Mouse (Mus musculus) left cerebral cortex, adult 8-10 months (tissue): ENCODE data around the gene BC005537. TPM values are rescaled to one million over a fixed set of nuclear protein-coding genes. Genes with fewer than 3 reads are reported as not detected.
"Not testable (repeated sequence)": the region's sequence is repeated elsewhere in the genome, so short reads cannot be mapped to it uniquely, and the experiment has no call there.

Experiments used
- DNase-seq, 2 experiments: peaks; one replicate each; pipeline ENCODE4 v3.0.0; 2022; ENCODE audit warnings: low spot score in 2 of 2
- total RNA-seq, 4 experiments: library from RNA; stranded (reverse); gene quantifications; 2 replicates each; pipeline ENCODE4 v1.2.4; 2022

Gene BC005537
- total RNA-seq, 4 experiments from 2014 or later, result 134 to 163 (median 147) TPM

DNA sequence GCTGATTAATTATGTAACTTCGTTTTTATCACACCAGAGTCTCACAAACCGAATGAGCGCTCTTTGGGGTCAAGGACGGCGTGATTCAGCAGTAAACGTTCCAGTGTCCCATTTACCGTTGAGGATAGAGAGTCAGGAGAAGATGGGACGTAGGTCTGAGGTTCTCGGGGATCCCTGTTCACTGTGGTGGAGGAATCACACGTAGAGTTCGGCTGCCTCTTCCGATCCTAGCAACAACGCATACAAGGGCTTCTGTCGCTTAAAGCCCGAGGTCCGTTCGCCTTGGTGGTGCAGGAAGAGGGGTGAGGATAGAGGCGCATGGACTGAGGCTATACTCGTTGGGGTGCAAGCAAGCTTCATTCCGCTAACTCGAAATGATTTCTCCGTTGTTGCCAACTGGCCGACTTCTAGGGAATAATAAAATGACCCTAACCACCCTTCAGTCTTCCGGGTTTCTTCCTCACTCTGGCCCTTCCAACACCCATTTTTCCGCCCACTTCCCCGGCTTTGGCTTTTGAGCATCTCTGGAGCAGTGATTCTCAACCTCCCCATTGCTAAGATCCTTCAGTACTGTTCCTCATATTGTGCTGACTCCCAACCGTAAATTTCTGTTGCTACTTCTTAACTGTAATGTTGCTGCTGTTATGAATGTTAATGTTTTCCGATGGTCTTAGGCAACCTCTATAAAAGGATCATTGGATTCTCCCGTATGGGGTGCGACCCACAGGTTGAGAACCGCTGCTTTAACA, 1.4 kb upstream of the BC005537 start:
- peak; percentile 32 to 61 for DNase-seq

DNA sequence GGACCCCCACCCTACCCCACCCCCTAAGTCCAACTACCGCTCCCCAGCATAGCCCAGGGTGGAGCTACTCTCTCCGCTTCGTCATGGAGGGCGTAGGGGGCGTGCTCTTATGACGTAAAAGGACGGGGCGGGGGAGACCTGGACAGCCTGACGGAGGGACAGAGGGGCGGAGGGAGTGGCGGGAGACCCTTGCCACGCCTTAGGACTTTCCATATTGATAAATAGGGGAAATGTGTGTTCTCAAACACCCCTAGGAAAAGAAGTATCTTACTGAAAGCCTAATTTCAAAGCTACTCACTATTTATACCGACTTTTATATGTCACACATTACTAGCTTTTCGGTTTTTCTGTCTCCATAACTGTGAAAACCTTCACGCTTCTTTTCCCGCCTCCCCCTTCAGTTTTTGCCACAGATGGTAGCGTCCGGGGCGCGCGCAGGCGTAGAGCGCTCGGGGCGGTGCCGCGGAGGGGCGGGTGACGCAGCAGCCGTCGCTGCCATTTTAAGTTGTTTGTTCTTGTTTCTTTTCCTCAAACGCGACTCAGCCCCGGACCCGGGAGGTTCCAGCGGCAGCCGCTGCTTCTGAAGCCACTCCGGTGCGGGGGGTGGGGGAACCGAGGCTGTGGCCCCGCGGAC, 666 bp upstream of the BC005537 start:
- peak; percentile 91 to 96 for DNase-seq

DNA sequence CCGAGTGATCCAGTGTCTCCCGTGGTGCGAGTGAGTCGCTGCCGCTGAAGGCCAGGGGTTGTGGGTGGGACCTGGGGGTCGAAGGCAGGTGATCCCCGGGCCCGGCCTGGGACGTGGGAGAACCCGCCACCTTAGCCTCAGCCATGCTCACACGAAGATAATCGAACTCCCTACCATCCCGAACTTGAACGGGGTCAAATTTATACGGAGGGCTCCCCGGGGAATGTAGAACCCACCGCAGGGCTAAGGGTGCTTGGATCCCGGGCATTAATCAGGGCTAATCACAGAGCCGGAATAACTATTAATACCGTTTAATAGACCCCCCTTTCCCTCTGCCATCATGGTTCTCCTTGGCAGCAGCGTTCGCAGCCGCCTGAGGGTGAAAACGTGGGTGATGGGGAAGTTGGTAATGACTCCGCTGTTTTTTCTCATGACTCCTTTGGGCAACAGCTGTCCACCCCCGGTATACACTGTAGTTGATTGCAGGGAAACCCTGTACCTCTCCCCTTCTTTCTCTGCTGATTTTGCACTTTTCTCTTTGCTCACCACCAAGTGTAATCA, 754 bp downstream of the BC005537 start:
- DNase-seq, result peak; percentile 17 to 22

DNA sequence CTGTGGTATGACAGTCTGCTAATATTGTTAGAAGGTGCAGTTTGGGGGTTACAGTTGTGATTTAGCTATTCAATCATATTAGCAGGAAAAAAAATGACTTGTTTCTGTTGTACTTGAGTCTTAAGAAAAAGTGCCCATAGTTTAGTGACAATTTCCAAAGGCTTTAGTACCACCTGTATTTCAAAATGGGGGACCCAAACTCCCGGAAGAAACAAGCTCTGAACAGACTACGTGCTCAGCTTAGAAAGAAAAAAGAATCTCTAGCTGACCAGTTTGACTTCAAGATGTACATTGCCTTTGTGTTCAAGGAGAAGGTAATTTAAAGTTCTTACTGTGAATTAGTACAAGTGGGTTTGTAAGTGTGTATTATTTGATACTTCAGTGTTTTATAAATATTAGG, 1.7 kb downstream of the BC005537 start:
- no peak for DNase-seq

DNA sequence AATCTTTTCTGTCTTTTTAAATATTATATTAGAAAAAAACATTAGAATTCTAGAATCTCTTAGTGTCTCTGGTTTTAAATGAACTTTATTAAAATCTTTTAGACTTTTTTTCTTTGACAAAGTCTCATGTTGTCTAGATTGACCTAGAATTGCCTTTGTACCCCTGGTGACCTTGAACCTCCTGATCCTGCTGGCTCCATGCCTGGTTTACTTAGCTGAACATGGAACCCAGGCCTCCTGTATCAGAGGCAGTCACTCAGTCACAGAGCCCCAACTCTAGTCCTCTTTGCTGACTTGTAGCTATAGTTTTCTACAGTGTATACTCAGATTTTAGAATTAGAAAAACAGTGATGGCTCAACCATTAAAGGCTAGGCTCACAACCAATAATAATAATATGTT, 4.6 kb downstream of the BC005537 start:
- no peak for DNase-seq

DNA sequence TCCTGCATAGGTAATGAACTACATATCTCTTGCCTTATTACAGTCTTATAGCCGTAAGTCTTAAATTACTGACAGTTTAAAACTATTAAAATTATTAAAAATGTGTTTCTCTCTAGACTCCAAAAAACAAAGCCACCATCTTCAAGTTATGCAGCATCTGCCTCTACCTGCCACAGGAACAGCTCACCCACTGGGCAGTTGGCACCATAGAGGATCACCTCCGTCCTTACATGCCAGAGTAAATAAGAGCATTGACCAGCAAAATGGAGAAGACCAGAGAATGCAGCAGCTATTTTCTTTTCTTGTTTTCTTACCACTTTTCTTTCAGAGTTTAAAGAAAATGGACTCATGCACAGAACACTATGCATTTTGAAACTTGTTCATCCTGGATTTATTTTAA, 11.1 kb downstream of the BC005537 start:
- DNase-seq, result no peak

DNA sequence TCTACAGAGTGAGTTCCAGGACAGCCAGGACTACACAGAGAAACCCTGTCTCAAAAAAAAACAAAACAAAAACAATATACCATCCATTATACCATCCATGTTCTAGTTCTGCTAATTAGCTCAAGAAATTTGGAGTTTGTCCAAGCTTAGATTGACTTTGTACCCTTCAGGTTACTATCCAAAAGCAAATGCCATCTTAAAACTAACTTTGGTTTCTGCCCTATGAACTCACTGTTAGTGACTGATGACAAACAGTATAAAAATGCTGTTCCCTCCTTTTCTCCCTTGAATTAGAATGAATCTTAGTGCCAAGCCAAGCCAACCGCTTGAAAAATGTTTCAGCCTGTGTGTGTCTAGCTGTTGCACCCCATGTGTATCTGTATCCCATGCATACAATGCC, 13.2 kb downstream of the BC005537 start:
- no peak for DNase-seq

DNA sequence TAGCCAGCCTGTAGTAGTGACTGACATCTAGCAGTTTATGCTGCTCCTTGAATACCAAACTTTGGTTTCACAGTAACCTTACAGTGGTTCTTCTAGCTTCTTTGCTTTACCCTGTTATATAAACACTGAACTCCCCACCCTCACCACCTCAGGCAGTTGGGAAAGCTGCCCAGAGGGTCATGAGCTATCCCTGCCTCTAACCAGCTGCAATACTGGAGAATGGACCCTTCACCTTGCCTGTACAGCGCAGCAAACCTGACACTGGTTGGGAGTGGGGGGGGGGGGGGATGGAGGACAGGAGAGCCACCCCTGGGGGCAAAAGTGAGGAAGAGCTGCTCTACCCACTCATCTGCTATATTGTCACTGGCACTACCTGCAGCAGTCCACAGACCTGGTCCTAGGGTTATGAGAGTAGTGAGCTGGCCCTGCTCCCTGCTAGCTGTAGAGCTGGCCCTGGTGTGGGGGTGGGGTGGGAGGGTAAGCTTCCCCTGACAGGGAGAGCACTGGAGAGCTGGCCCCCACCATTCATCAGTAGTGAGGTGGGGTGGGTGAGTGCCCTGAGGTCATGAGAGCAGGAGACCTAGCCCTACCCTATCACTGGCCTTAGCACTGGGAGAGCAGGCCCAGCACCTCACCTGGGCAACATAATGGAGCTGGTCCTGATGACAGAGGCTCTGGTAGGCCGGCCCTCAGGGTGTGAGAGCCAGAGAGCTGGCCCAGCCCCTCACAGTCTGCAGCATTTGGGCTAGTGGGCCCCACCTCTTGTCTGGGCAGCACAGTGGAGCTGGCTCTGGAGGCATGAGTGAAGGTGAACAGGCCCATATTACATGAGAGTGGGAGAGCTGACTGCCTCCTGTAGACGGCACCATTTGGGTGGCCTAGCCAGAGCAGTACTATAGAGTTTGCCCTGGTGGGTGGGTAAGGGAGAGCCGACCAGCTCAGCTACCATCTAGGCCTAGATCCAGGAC, 15.0 kb downstream of the BC005537 start:
- DNase-seq, result no peak

DNA sequence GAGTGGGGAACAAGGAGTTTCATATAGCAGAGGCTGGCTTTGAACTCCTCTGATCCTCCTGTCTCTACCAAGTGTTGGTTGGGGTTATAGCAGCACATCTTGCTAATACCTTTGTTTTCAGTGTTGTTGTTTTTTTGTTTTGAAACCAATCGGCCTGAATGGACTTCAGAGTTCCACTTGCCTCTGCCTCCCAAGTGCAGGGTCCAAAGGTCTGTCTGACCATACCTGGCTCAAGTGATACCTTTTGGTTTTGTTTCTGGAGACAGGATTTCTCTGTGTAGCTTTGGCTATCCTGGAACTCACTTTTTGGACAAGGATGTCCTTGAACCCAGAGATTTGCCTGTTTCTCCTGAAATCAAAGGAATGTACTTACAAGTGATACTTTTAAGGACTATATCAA, 18.5 kb downstream of the BC005537 start:
- DNase-seq, result no peak

DNA sequence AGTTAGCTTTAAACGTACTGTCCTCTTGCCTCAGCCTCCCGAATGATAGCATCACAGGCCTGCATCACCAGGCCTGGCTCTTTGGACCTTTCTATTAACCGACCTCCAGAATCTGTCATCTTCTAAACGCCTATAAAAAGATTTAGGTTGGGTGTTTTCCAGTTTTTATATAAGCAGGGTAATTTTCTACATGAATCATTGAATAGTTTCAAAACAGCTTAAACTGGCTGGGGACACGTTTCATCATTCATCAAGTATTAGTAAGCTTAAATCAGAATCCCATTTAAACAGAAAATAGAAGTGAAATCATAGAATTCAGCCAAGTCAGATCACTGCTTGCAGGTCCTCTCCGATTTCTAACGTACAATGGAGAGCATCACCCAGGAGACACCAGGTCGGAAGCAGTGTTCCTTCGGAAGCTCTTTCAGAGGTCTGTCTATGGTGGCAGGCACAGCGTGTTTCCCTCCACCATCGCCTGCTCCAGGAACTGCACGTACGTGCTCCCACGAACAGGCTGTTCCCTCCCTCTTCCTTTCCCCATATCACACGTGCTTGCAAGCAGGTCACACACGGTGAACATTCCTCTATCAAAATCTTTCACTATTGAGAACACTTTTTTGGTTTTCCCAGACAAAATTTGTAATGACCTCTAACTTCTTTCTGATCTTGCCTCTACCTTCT, 21.3 kb downstream of the BC005537 start:
- DNase-seq, result peak in 1 of 2 experiments; percentile 25

DNA sequence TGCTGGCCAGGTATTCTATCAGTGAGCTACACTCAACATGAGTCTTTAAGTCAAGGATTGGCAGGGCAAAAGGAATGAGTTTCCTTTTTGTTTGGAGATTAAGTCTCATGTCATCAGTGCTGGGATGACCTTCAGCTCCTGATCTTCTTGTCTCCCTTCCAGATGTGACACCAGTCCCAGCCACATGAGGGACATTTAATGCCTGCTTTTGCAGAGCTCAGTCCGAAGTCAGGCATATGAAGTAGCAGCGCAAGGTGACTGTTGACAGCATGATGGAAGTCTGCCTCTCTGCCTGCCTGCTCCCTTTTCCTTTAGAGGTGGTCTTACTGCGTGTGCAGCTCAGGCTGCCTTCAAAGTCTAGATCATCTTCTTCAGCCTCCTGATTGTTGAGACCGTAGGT, 23.2 kb downstream of the BC005537 start:
- no peak for DNase-seq

DNA sequence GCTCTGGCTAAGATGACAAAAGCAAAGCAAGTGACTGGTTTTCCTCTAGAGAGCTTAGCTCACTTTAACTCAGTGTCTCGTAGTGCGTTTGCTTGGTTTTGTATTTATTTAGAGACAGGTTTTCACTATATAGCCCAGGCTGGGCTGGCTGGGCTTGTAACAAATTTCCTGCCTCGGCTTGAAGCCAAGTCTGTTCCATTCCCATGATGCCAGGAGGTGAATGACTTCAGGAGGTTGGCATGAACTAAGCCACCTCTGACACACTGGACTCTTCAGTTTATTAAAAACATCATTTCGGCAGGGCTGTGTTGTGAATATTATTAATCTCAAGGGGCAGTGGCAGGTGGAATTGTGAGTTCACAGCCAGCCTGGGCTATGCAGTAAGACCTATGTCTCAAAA, 24.1 kb downstream of the BC005537 start:
- no peak for DNase-seq

DNA sequence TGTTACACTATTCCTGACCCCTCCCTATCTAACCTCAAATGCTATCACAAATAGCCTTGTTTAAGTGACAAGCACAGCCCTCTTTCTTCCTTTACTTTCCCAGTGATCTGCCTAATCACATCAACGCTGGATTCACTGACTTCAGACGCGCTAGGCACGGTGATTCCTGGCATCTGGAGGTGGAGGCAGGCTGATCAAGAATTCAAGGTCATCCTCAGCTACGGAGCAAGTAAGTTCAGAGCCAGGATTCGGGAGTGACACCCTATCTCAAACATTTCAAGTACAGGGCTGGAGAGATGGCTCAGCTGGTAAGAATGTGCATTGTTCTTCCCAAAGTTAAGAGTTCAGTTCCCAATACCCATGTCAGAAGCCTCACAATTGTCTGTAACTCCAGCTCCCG, 24.7 kb downstream of the BC005537 start:
- DNase-seq, result no peak

DNA sequence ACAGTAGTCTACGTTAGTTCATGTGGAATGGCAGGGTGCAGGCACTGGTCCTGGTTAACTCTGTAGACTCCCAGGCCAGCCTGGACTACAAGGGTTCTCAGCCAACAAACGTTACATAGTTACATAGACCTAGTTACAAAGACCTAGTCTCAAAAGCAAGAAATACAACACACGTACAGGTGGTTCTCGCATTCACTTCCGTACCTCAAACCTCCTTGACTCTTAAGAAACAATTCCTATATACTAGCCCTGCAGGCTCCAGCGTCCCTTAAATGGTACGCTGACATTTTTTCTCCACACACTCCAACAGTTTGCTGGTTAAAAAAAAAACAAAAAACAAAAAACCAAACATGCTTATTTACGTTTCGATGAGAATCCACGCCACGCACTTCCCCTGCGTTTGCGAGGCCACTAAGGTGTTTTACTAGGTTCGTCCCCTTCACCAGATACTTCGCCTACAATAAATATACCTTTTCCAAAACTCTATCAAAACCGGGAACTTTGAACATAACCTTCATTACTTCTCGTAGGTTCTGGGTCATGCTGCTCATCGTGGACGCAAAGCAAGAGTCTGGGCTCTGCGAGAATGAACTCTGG, 29.4 kb downstream of the BC005537 start:
- no peak for DNase-seq

DNA sequence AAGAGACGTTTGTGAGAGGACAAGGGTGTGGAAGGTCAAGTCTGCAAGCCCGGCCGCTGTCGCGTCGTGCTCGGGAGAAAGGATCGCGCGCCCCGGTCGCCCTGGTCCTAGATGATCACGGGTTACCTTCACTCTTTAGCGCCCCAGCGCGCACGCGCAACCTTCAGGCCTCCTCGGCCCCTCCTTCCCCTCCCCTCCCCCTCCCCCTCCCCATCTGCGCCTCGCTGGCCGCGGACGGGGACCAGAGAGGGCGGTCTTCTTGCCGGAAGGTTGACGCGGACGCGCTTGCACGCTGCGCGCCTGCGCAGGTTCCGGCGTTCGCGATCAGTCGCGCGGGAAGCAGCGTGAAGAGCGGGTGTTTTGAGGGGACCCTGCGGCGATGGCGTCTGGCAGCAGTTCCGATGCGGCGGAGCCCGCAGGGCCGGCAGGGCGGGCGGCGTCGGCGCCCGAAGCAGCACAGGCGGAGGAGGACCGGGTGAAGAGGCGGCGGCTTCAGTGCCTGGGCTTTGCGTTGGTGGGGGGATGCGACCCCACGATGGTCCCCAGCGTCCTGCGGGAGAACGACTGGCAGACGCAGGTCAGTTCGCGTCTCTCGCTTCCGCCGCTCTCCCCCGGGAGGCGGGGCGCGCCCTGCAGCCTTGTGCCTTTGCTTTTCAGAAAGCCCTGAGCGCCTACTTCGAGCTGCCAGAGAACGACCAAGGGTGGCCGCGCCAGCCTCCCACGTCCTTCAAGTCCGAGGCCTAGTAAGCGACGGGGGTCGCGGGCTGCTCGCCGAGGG, 30.1 kb downstream of the BC005537 start, which contains the start of the genes Acot13 and Tdp2:
Acot13 (minus strand) TSS at position 188 of the 778 bp plus-strand sequence.
Tdp2 (plus strand) TSS at position 327 of the 778 bp plus-strand sequence.
- peak; percentile 79 to 91 for DNase-seq

DNA sequence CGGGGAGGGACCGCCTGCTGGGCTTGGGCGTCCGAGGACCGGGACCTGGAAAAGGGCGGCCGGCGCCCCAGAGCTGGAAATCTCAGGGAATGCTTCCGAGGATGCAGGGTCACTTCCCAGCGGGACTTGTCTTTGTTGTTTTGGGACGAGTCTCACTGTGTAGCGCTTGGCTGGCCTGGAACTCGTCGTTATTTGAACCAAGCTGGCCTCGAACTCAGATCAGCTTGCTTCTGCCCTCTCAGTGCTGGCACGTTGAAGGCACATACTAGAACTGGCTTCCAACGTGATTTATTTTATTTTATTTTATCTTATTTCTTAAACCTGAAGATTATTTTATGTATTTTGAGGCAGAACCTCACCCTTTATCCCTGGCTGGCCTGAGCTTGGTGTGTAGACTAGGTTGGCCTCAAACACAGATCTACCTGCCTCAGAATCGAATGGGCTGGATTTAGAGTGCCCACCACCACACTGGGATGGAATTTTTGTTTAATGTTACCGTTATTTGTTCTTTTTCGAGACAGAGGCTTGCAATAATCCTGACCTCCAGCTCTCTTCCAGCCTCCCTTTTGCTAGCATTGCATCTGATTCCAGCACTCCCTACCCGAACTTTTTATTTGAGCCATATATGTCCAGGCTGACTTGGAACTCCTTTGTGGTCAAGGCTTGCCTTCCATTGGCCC, 30.8 kb downstream of the BC005537 start:
- no peak for DNase-seq

DNA sequence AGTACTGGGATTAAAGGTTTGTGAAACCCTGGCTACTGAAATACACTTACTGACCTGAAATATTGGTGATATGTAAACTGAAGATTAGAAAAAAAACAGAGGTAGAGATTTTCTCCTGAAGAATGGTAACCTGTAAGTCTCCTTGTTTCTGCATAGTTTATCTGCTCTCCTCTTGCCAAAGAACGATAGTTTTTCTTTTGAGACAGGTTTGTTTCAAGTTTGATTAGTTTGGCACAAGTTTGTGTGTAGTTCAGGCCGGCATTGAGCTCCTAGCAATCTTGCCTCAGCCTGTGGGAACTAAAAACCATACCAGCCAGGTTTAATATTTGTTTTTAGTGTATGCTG, 31.3 kb downstream of the BC005537 start:
- DNase-seq, result no peak

DNA sequence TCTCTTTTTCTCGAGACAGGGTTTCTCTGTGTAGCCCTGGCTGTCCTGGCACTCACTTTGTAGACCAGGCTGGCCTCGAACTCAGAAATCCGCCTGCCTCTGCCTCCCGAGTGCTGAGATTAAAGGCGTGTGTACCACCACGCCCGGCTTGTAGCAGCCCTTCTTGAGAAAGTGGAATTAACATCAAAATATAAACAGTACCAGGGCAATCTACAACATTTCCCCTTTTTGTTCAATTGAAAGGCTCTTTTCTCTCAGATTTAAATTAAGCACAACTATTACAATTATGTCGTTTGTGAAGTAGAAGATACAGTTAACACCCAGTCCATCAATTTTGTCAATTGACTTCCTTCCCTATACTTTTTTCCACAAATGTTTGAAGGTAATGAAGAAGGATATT, 36.3 kb downstream of the BC005537 start:
- not testable (repeated sequence) for DNase-seq

DNA sequence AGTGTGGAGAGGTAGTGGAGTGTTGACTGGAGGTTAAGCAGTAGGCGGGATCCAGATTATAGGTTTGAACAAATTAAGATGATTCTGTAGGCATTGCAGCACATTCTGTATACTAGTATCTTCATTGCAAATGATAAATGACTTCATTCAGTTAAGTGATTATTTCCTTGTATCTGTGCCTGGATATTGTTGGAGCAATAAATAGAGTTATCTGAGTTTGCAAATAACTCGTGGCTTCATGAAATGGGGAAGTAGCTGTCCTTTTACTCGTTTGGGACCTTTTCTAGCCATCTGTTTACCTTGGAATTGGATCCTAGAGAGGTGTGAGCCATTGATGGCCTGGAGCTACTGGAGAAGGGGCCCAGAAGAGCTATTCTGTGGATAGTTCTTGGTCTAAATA, 38.4 kb downstream of the BC005537 start:
- DNase-seq, result no peak
